Mouse (Mus musculus) heart, adult 8-10 months (tissue): Measurements from ENCODE around the gene Sart1. TPM values are rescaled to one million over a fixed set of nuclear protein-coding genes. Genes with fewer than 3 reads are reported as not detected.
"Not testable (repeated sequence)": the region's sequence is repeated elsewhere in the genome, so short reads cannot be mapped to it uniquely, and the experiment has no call there.

Experiments
- DNase-seq: peaks from one replicate; pipeline ENCODE4 v3.0.0; 2022; ENCODE audit warnings: low spot score
- total RNA-seq, 4 experiments: library from RNA; stranded (reverse); gene quantifications; 2 replicates each; pipeline ENCODE4 v1.2.4; 2022

Gene Sart1
- total RNA-seq, 4 experiments from 2014 or later, result 53.9 to 61.4 (median 59.2) TPM

GRCm38 (mm10) chr19:5414534-5414957 is 26.0 kb upstream of the Sart1 start:
- DNase-seq, result peak; percentile 80

GRCm38 (mm10) chr19:5413840-5414239 is 25.3 kb upstream of the Sart1 start:
- no peak for DNase-seq

GRCm38 (mm10) chr19:5411961-5412360 is 23.5 kb upstream of the Sart1 start:
- no peak for DNase-seq

GRCm38 (mm10) chr19:5410641-5411040 is 22.1 kb upstream of the Sart1 start:
- no peak for DNase-seq

GRCm38 (mm10) chr19:5409068-5409467 is 20.6 kb upstream of the Sart1 start:
- DNase-seq, result no peak

- DNase-seq, result peak; percentile 84
Measured at GRCm38 (mm10) chr19:5408057-5409001, 19.8 kb upstream of the Sart1 start.

- no peak for DNase-seq
Measured at GRCm38 (mm10) chr19:5407133-5407532, 18.6 kb upstream of the Sart1 start.

- not testable (repeated sequence) for DNase-seq
Measured at GRCm38 (mm10) chr19:5406531-5407126, 18.1 kb upstream of the Sart1 start.

- no peak for DNase-seq
Measured at GRCm38 (mm10) chr19:5405924-5406323, 17.4 kb upstream of the Sart1 start.

- DNase-seq, result no peak
Measured at GRCm38 (mm10) chr19:5402293-5402692, 13.8 kb upstream of the Sart1 start, which contains the start of gene Tsga10ip. TSS of gene Tsga10ip (minus strand) at chr19:5402526.

- not testable (repeated sequence) for DNase-seq
Measured at GRCm38 (mm10) chr19:5401073-5401472, 12.6 kb upstream of the Sart1 start.

GRCm38 (mm10) chr19:5395371-5395770 is 6.9 kb upstream of the Sart1 start:
- DNase-seq, result no peak

- no peak for DNase-seq
Measured at GRCm38 (mm10) chr19:5394168-5394567, 5.7 kb upstream of the Sart1 start.

GRCm38 (mm10) chr19:5392892-5393291 is 4.4 kb upstream of the Sart1 start:
- DNase-seq, result peak; percentile 51

GRCm38 (mm10) chr19:5390416-5390815 is 1.9 kb upstream of the Sart1 start:
- no peak for DNase-seq

- DNase-seq, result no peak
Measured at GRCm38 (mm10) chr19:5389647-5390046, 1.1 kb upstream of the Sart1 start.

GRCm38 (mm10) chr19:5388011-5388441 is 477 bp downstream of the Sart1 start:
- no peak for DNase-seq

GRCm38 (mm10) chr19:5384715-5385114 is 3.8 kb downstream of the Sart1 start:
- DNase-seq, result no peak

GRCm38 (mm10) chr19:5383326-5383725 is 5.2 kb downstream of the Sart1 start:
- no peak for DNase-seq

- no peak for DNase-seq
Measured at GRCm38 (mm10) chr19:5377446-5377845, 11.1 kb downstream of the Sart1 start.

GRCm38 (mm10) chr19:5374748-5375147 is 13.8 kb downstream of the Sart1 start:
- no peak for DNase-seq

- no peak for DNase-seq
Measured at GRCm38 (mm10) chr19:5374177-5374576, 14.3 kb downstream of the Sart1 start.

GRCm38 (mm10) chr19:5372724-5373123 is 15.8 kb downstream of the Sart1 start:
- DNase-seq, result no peak
